Mouse (Mus musculus) adipocyte (in vitro differentiated cells): Measurements from ENCODE around the gene Rab11a.
"Not testable (repeated sequence)": the region's sequence is repeated elsewhere in the genome, so short reads cannot be mapped to it uniquely, and the experiment has no call there.

Experiments used
- DNase-seq: peaks from one replicate; pipeline ENCODE4 v3.0.0-alpha.2; 2016; ENCODE audit warnings: low spot score

Rab11a gene

GRCm38 (mm10) chr9:64693094-64693493 lies 44.5 kb downstream of the Rab11a start:
- peak; percentile 10 for DNase-seq

- DNase-seq, result no peak
Measured at GRCm38 (mm10) chr9:64691176-64691575, 46.4 kb downstream of the Rab11a start.

- DNase-seq, result no peak
Measured at GRCm38 (mm10) chr9:64690771-64691170, 46.8 kb downstream of the Rab11a start.

- no peak for DNase-seq
Measured at GRCm38 (mm10) chr9:64688015-64688394, 49.6 kb downstream of the Rab11a start.

GRCm38 (mm10) chr9:64687122-64688014 lies 50.2 kb downstream of the Rab11a start:
- DNase-seq, result no peak

GRCm38 (mm10) chr9:64671341-64672319 lies 65.9 kb downstream of the Rab11a start:
- not testable (repeated sequence) for DNase-seq

GRCm38 (mm10) chr9:64668001-64668400 lies 69.6 kb downstream of the Rab11a start:
- no peak for DNase-seq

- DNase-seq, result peak; percentile 54
Measured at GRCm38 (mm10) chr9:64667513-64667912, 70.0 kb downstream of the Rab11a start.

- peak; percentile 60 for DNase-seq
Measured at GRCm38 (mm10) chr9:64666549-64666948, 71.0 kb downstream of the Rab11a start.
